Comparison of ENCODE assay signal across 8 mouse cellular contexts in the genomic region with DNA sequence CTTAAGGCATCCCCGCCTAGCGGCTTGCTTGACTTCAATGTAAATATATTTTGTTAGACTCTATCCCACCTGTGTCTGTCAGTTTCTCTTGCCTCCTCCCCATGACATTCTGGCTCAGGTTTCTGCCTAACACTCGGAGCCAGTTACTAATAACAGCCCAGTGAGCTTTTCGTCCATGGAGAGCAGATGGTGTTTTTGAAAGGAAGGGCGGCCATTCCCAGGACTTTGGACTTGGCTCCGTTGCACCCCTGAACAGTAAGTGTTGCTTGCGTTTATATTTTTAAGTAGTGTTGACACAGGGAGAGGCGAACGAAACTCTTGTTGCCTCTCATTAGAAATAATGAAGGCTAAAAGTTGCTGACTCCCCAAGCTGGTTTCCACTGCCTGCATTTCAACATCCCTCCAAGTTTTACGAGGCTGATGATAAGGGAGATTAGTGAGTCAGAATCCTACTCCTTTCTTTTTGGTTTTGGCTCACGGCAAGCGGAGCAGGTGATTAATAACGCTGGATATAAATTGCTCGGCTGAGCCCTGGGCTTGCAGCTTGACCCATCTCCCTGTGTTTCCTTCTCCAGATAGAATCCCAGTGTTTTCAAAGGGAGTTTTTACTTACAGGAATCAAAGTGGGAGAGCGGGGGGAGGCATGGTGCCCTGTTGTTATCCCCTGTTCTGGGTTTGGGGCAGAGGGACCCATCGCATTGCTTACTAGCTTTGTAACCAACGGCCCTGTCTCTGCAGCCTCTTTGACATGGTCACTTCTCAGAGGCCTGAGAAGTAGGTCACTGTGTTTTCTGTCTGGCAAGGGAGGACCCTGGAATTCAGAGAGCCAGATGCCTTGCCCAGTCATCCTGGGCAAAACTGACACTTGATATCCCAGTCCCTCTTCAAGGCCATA. TPM values are rescaled to one million over a fixed set of nuclear protein-coding genes. Genes with fewer than 3 reads are reported as not detected.
A peak's percentile ranks its signal among the peaks of the same experiment; 100 is the strongest.
DNase-seq lines count a peak whose midpoint lies in the region; ATAC-seq and TF ChIP-seq lines count a peak whose summit lies in the region.

A gene (plus strand): TSS at position 160 of the 895 bp plus-strand sequence.

- no peaks in the 10 kb centered on the region for H3K36me3 ChIP-seq in heart, postnatal 0 days (replicated peaks; ENCODE audit: control insufficient read depth, insufficient read depth, low read length)
- H3K36me3 ChIP-seq in embryonic facial prominence, embryonic 12.5 days = no peaks in the 10 kb centered on the region

- ATAC-seq in heart, postnatal 0 days (ENCODE audit: insufficient read depth, low read depth) = no peak
- no peak for ATAC-seq in embryonic facial prominence, embryonic 12.5 days (ENCODE audit: insufficient number of reproducible peaks, insufficient read depth, low FRiP score, low TSS enrichment)

- peak within 1 kb of the TSS; percentile 4; the same call in 1 of the 2 replicates for H3K4me2 ChIP-seq in heart, postnatal 0 days (ENCODE audit: low read depth, low read length)
- H3K4me2 ChIP-seq in embryonic facial prominence, embryonic 12.5 days (replicated peaks) = 0 out of 2 replicates have a peak within 1 kb of the TSS, but pooled peaks have one; percentile 11

- no peak for TF ChIP-seq CTCF in heart, postnatal 0 days (IDR thresholded peaks at IDR 0.05; ENCODE audit: low read depth)

- 54% methylated on average over 17 of the region's 17 CpGs for WGBS in heart, postnatal 0 days
- 48% methylated on average over 17 of the region's 17 CpGs for WGBS in embryonic facial prominence, embryonic 12.5 days

- H3K27ac ChIP-seq in heart, postnatal 0 days (ENCODE audit: low read depth) = no peak within 1 kb of the TSS
- H3K27ac ChIP-seq in embryonic facial prominence, embryonic 12.5 days = no peak within 1 kb of the TSS; the same call in 1 of the 2 replicates

- no peaks in the 10 kb centered on the region for H3K4me1 ChIP-seq in heart, postnatal 0 days (ENCODE audit: control insufficient read depth, insufficient read depth)
- peaks cover 9% of the 10 kb centered on the region; the same call in 1 of the 2 replicates for H3K4me1 ChIP-seq in embryonic facial prominence, embryonic 12.5 days

- no peak for DNase-seq in heart, postnatal 0 days (ENCODE audit: low spot score)
- no peak for DNase-seq in heart, postnatal 25 days (ENCODE audit: low spot score)
- peak; percentile 29 for DNase-seq in adrenal gland, postnatal 10 days
- peak; percentile 48 to 65 for DNase-seq in kidney, postnatal 36 days
- no peak for DNase-seq in spleen, postnatal 36 days (ENCODE audit: low spot score in 2 of 2)
- no peak for DNase-seq in testis, postnatal 14 days (ENCODE audit: low spot score)
- DNase-seq in spleen, postnatal 14 days (ENCODE audit: low spot score in 2 of 2) = no peak

- TF ChIP-seq EP300 in heart, postnatal 0 days (IDR thresholded peaks at IDR 0.05; ENCODE audit: low read depth) = no peak

- no peaks in the 10 kb centered on the region for H3K27me3 ChIP-seq in heart, postnatal 0 days (ENCODE audit: control insufficient read depth, insufficient read depth, low read length)
- H3K27me3 ChIP-seq in embryonic facial prominence, embryonic 12.5 days = no peaks in the 10 kb centered on the region

- no peak within 1 kb of the TSS for H3K4me3 ChIP-seq in heart, postnatal 0 days (ENCODE audit: low read depth, low read length)
- H3K4me3 ChIP-seq in embryonic facial prominence, embryonic 12.5 days = no peak within 1 kb of the TSS

- no peaks in the 10 kb centered on the region for H3K9me3 ChIP-seq in heart, postnatal 0 days (replicated peaks; ENCODE audit: control insufficient read depth, low read length)
- peaks cover 3% of the 10 kb centered on the region; the same call in 1 of the 2 replicates for H3K9me3 ChIP-seq in embryonic facial prominence, embryonic 12.5 days

- H3K9ac ChIP-seq in heart, postnatal 0 days (replicated peaks; ENCODE audit: low read depth, low read length) = no peak within 1 kb of the TSS
- H3K9ac ChIP-seq in embryonic facial prominence, embryonic 12.5 days = no peak within 1 kb of the TSS

- intact Hi-C loops in heart, postnatal 25 days (cut with DNase I) = no loop called here

RNA-seq across cellular contexts. Expression of the gene that starts here (rescaled TPM):
- total RNA-seq in heart, postnatal 0 days (2014; rRNA removed; ENCODE audit: low replicate concordance) = not detected in 2 replicates
- 0.51 TPM in 1 of 2 replicates, not detected in the other for polyA plus RNA-seq in heart, postnatal 0 days (2015; fragmentation: Nextera tagmentation; extraction: Ambion mirVana)
- 1 to 10 TPM; 3.0 to 3.8 TPM for total RNA-seq in heart, postnatal 25 days (2021)
- 1 to 10 TPM; 2.8 to 9.8 TPM for total RNA-seq in adrenal gland, postnatal 10 days (2021)
- polyA plus RNA-seq in embryonic facial prominence, embryonic 12.5 days (2016; fragmentation: Nextera tagmentation; extraction: Ambion mirVana) = 6.2 and 12.7 TPM in 2 replicates

Comparison
In these comparisons a context has a peak if more than half of its experiments do, and no peak if none do; other contexts are left out.
1. DNase-seq: peak in adrenal gland, postnatal 10 days (single experiment) and kidney, postnatal 36 days (2 of 2); none in heart, postnatal 0 days (single experiment), heart, postnatal 25 days (single experiment), spleen, postnatal 36 days (0 of 2), testis, postnatal 14 days (single experiment) and spleen, postnatal 14 days (0 of 2).